Mouse (Mus musculus): Measurements from ENCODE around the gene Htr7.

Gene Htr7

GRCm38 (mm10) chr19:36057231-36057811 lies at the start of gene Htr7:
TSS of gene Htr7 (minus strand) at chr19:36057507.
- peak in 1 of 2 experiments; percentile 7 for DNase-seq (ENCODE audit: low spot score in 2 of 2)

- DNase-seq (ENCODE audit: low spot score in 2 of 2): no peak
Observed at GRCm38 (mm10) chr19:36103909-36104308, 46.6 kb upstream of the Htr7 start.

- DNase-seq (ENCODE audit: low spot score in 2 of 2): no peak
Observed at GRCm38 (mm10) chr19:36098916-36099315, 41.6 kb upstream of the Htr7 start.

- DNase-seq (ENCODE audit: low spot score in 2 of 2): no peak
Observed at GRCm38 (mm10) chr19:36098265-36098664, 41.0 kb upstream of the Htr7 start.

GRCm38 (mm10) chr19:36097194-36097593 lies 39.9 kb upstream of the Htr7 start:
- no peak for DNase-seq (ENCODE audit: low spot score in 2 of 2)

- DNase-seq (ENCODE audit: low spot score in 2 of 2): no peak
Observed at GRCm38 (mm10) chr19:36090781-36091180, 33.5 kb upstream of the Htr7 start.

- peak; percentile 52 to 76 for DNase-seq (ENCODE audit: low spot score in 2 of 2)
Observed at GRCm38 (mm10) chr19:36083262-36084225, 26.2 kb upstream of the Htr7 start, which contains the start of gene Rpp30. TSS of gene Rpp30 (plus strand) at chr19:36083716.

- no peak for DNase-seq (ENCODE audit: low spot score in 2 of 2)
Observed at GRCm38 (mm10) chr19:36082606-36083261, 25.4 kb upstream of the Htr7 start.

GRCm38 (mm10) chr19:36062801-36063529 lies 5.7 kb upstream of the Htr7 start:
- DNase-seq (ENCODE audit: low spot score in 2 of 2): no peak

- peak in 1 of 2 experiments; percentile 0 for DNase-seq (ENCODE audit: low spot score in 2 of 2)
Observed at GRCm38 (mm10) chr19:36056502-36057221, 645 bp downstream of the Htr7 start.

GRCm38 (mm10) chr19:36046046-36046445 lies 11.3 kb downstream of the Htr7 start:
- no peak for DNase-seq (ENCODE audit: low spot score in 2 of 2)

- DNase-seq (ENCODE audit: low spot score in 2 of 2): no peak
Observed at GRCm38 (mm10) chr19:36014836-36015235, 42.5 kb downstream of the Htr7 start.

GRCm38 (mm10) chr19:36006277-36006676 lies 51.0 kb downstream of the Htr7 start:
- DNase-seq (ENCODE audit: low spot score in 2 of 2): no peak

GRCm38 (mm10) chr19:36004961-36005360 lies 52.3 kb downstream of the Htr7 start:
- DNase-seq (ENCODE audit: low spot score in 2 of 2): no peak

- DNase-seq (ENCODE audit: low spot score in 2 of 2): no peak
Observed at GRCm38 (mm10) chr19:36002476-36003445, 54.5 kb downstream of the Htr7 start.

- DNase-seq (ENCODE audit: low spot score in 2 of 2): no peak
Observed at GRCm38 (mm10) chr19:36001512-36001911, 55.8 kb downstream of the Htr7 start.

- DNase-seq (ENCODE audit: low spot score in 2 of 2): no peak
Observed at GRCm38 (mm10) chr19:36000955-36001354, 56.4 kb downstream of the Htr7 start.

GRCm38 (mm10) chr19:35997384-35997783 lies 59.9 kb downstream of the Htr7 start:
- DNase-seq (ENCODE audit: low spot score in 2 of 2): no peak

- DNase-seq (ENCODE audit: low spot score in 2 of 2): no peak
Observed at GRCm38 (mm10) chr19:35987461-35987860, 69.8 kb downstream of the Htr7 start.

- no peak for DNase-seq (ENCODE audit: low spot score in 2 of 2)
Observed at GRCm38 (mm10) chr19:35974681-35975080, 82.6 kb downstream of the Htr7 start.

Data from urinary bladder, adult 18-20 months (tissue).